Mouse (Mus musculus) midbrain, postnatal 0 days (tissue): ENCODE measurements around the gene Cyp27b1. TPM values are rescaled to one million over a fixed set of nuclear protein-coding genes. Genes with fewer than 3 reads are reported as not detected.

Experiments used
- ATAC-seq: fragments of 200-750 bp; cut with Nextera tagmentation; 2 replicates; pipeline ENCODE4 v1.8.0; 2017; ENCODE audit warnings: moderate number of reproducible peaks, mild to moderate bottlenecking, moderate TSS enrichment, moderate library complexity; ENCODE audit not compliant: low FRiP score
- DNase-seq: peaks from one replicate; pipeline ENCODE4 v3.0.0-alpha.2; 2015; ENCODE audit warnings: low spot score
- H3K27ac ChIP-seq: fragments of 300-500 bp; sonication (generic); 2 replicates; pipeline ENCODE4 v1.5.1; 2014; ENCODE audit warnings: low read depth, mild to moderate bottlenecking, low read length, mixed read lengths
- H3K27me3 ChIP-seq: fragments of 300-500 bp; sonication (generic); 2 replicates; pipeline ENCODE4 v1.6.1; 2014; ENCODE audit warnings: low read length, control low read depth, mixed read lengths; ENCODE audit not compliant: insufficient read depth
- H3K36me3 ChIP-seq: fragments of 300-500 bp; sonication (generic); 2 replicates; pipeline ENCODE4 v1.6.1; 2014; ENCODE audit warnings: low read length, control low read depth, mixed read lengths; ENCODE audit not compliant: insufficient read depth
- H3K4me1 ChIP-seq: fragments of 300-500 bp; sonication (generic); 2 replicates; pipeline ENCODE4 v1.6.1; 2014; ENCODE audit warnings: mild to moderate bottlenecking, control low read depth, antibody characterized with exemption, low read length, mixed read lengths; ENCODE audit not compliant: insufficient read depth
- H3K4me2 ChIP-seq: fragments of 300-500 bp; sonication (generic); 2 replicates; pipeline ENCODE4 v1.6.1; 2014; ENCODE audit warnings: low read depth, mild to moderate bottlenecking, low read length, mixed read lengths; ENCODE audit not compliant: poor library complexity, severe bottlenecking
- H3K4me3 ChIP-seq: fragments of 300-500 bp; sonication (generic); 2 replicates; pipeline ENCODE4 v1.5.1; 2014; ENCODE audit warnings: low read depth, mild to moderate bottlenecking, low read length, moderate library complexity
- H3K9ac ChIP-seq: fragments of 300-500 bp; sonication (generic); replicated peaks from 2 replicates; pipeline ENCODE4 v1.6.1; 2014; ENCODE audit warnings: mild to moderate bottlenecking, low read length, moderate library complexity, mixed read lengths; ENCODE audit not compliant: poor library complexity, severe bottlenecking
- H3K9me3 ChIP-seq: fragments of 300-500 bp; sonication (generic); 2 replicates; pipeline ENCODE4 v1.6.1; 2016; ENCODE audit warnings: low read length, control low read depth
- CTCF ChIP-seq: IDR thresholded peaks from 2 replicates; pipeline ENCODE4 v1.5.1; 2016; ENCODE audit warnings: antibody characterized with exemption, mild to moderate bottlenecking
- WGBS: fragments of 180-500 bp; shearing (Covaris S2); extraction: QIAGEN DNeasy Blood & Tissue Kit; methylation state at CpG from one replicate; pipeline ENCODE4 v1.1.7; 2014; 5-methylcytosine and 5-hydroxymethylcytosine counted together
- microRNA counts: library from miRNA; unstranded; fragments of <30 nt; microRNA quantifications from one replicate; lab custom pipeline; 2015
- microRNA-seq: library from miRNA; unstranded; fragments of <30 nt; microRNA quantifications from one replicate; pipeline ENCODE4, GENCODE M21; 2016; ENCODE audit warnings: borderline number of aligned reads
- polyA plus RNA-seq: library from polyadenylated mRNA; unstranded; fragments of >200 nt; fragmentation: Nextera tagmentation; extraction: Ambion mirVana; gene quantifications from 2 replicates; pipeline ENCODE4 v1.2.1, GENCODE M21; 2015
- total RNA-seq: library from RNA; depleted of rRNA; stranded (reverse); fragments of >200 nt; gene quantifications from 2 replicates; pipeline ENCODE4 v1.2.3, GENCODE M21; 2014; rRNA removed

Gene Cyp27b1
- total and polyA plus RNA-seq, 2 experiments from 2014 or later: 0.22 TPM; not detected in 1

DNA sequence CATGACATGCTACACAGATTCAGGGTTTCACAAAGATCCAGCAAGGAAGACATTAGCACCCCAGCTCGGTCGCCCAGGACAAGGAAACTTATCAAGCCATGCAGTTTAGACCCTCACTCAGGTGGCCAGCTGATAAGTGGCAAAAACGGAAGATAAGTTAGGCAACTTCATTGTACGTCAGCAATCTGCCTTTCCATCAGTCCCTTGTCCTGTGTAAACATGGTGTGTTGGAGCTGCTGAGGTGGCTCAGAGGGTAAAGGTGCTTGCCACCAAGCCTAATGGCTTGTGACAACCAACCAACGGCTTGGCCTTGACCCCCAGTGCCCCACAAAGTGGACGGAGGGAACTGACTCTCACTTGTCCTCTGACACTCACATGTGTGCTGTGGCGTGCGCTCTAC, 52.4 kb downstream of the Cyp27b1 start:
- H3K27me3 ChIP-seq: no peaks in the 10 kb centered on the region
- no peak overlapping the region for H3K27ac ChIP-seq
- H3K4me3 ChIP-seq: no peak overlapping the region
- ATAC-seq (no peak), DNase-seq (no peak)
- WGBS: 88% methylated on average over 8 of the region's 8 CpGs
- no peak for TF ChIP-seq CTCF
- no peak overlapping the region for H3K9ac ChIP-seq
- no peak overlapping the region for H3K4me2 ChIP-seq
- H3K9me3 ChIP-seq: no peaks in the 10 kb centered on the region
- no peaks in the 10 kb centered on the region for H3K4me1 ChIP-seq
- H3K36me3 ChIP-seq: peaks cover 46% of the 10 kb centered on the region

DNA sequence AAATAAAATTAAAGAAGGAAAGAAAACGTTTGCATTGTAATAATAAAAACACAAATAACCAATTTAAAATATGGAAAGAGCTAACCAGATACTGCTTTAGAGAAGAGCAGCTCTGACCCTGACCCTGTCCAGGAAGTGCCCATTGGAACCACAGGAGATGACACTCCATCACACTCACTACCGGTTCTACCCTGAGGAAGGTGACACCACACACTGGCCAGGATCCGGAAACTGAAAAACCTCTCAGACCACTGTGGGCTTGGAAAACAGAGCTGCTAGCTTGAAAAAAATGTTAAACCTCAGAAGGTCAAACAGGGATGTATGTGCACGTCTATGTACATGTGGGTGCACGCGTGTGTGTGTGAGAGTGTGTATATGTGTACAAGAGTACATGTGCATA, 53.1 kb downstream of the Cyp27b1 start:
- H3K4me2 ChIP-seq: no peak overlapping the region
- H3K4me1 ChIP-seq: no peaks in the 10 kb centered on the region
- H3K36me3 ChIP-seq: peaks cover 39% of the 10 kb centered on the region

More for the DNA sequence above, 53.1 kb downstream of the Cyp27b1 start:
- 87% methylated on average over 6 of the region's 6 CpGs for whole genome bisulfite sequencing
- Histone ChIP-seq H3K4me3 (no peak overlapping the region), H3K9me3 (no peaks in the 10 kb centered on the region), H3K27me3 (no peaks in the 10 kb centered on the region), H3K9ac (no peak overlapping the region), H3K27ac (no peak overlapping the region)
- no peak for DNase-seq
- ATAC-seq: no peak
- TF ChIP-seq CTCF: no peak

MicroRNAs encoded within 50 kb of the gene (microRNA counts, 519-probe panel; counts per million panel counts)
- microRNA mmu-miR-546 (lab: Ali Mortazavi, UCI): 528 counts per million, percentile 58 among the panel's probes with 10 or more counts

Small RNA genes lying within 50 kb of the gene (microRNA-seq; reads per million reads assigned to microRNA genes)
- gene Mir546: 1.0 reads per million

Other genes starting within 250 kb of the Cyp27b1 start
- gene Atp23, start 146.9 kb upstream of the Cyp27b1 start, total RNA-seq: 13.2 and 17.4 TPM in 2 replicates
- 18.4 and 19.1 TPM in 2 replicates for gene Atp23, start 146.9 kb upstream of the Cyp27b1 start, polyA plus RNA-seq
- gene Ctdsp2, start 69.5 kb upstream of the Cyp27b1 start, total RNA-seq: 50.1 and 54.6 TPM in 2 replicates
- gene Ctdsp2, start 69.5 kb upstream of the Cyp27b1 start, polyA plus RNA-seq: 10.2 and 11.2 TPM in 2 replicates
- 0.90 and 2.0 TPM in 2 replicates for gene Avil, start 47.5 kb upstream of the Cyp27b1 start, total RNA-seq
- gene Avil, start 47.5 kb upstream of the Cyp27b1 start, polyA plus RNA-seq: 1.2 and 1.3 TPM in 2 replicates
- gene Tsfm, start 17.4 kb upstream of the Cyp27b1 start, total RNA-seq: 29.3 and 33.8 TPM in 2 replicates
- 60.7 and 63.3 TPM in 2 replicates for gene Tsfm, start 17.4 kb upstream of the Cyp27b1 start, polyA plus RNA-seq
- gene Mettl1, start 6.8 kb upstream of the Cyp27b1 start, total RNA-seq: 6.5 and 8.7 TPM in 2 replicates
- gene Mettl1, start 6.8 kb upstream of the Cyp27b1 start, polyA plus RNA-seq: 19.1 TPM in 2 replicates
- not detected in 2 replicates for gene Eef1akmt3, start 6.7 kb upstream of the Cyp27b1 start, total RNA-seq
- gene Eef1akmt3, start 6.7 kb upstream of the Cyp27b1 start, polyA plus RNA-seq: 0.10 and 0.16 TPM in 2 replicates
- 84.0 and 90.0 TPM in 2 replicates for gene March9, start 11.9 kb downstream of the Cyp27b1 start, total RNA-seq
- 8.6 and 9.8 TPM in 2 replicates for gene March9, start 11.9 kb downstream of the Cyp27b1 start, polyA plus RNA-seq
- gene Cdk4, start 15.3 kb downstream of the Cyp27b1 start, total RNA-seq: 311 and 365 TPM in 2 replicates
- gene Cdk4, start 15.3 kb downstream of the Cyp27b1 start, polyA plus RNA-seq: 364 and 374 TPM in 2 replicates
- 109 and 122 TPM in 2 replicates for gene Tspan31, start 22.0 kb downstream of the Cyp27b1 start, total RNA-seq
- 101 and 104 TPM in 2 replicates for gene Tspan31, start 22.0 kb downstream of the Cyp27b1 start, polyA plus RNA-seq
- 330 and 343 TPM in 2 replicates for gene Agap2, start 27.0 kb downstream of the Cyp27b1 start, total RNA-seq
- 5.4 and 6.3 TPM in 2 replicates for gene Agap2, start 27.0 kb downstream of the Cyp27b1 start, polyA plus RNA-seq
- 114 and 120 TPM in 2 replicates for gene Os9, start 72.9 kb downstream of the Cyp27b1 start, total RNA-seq
- gene Os9, start 72.9 kb downstream of the Cyp27b1 start, polyA plus RNA-seq: 126 TPM in 2 replicates
- gene B4galnt1, start 117.0 kb downstream of the Cyp27b1 start, total RNA-seq: 126 and 134 TPM in 2 replicates
- gene B4galnt1, start 117.0 kb downstream of the Cyp27b1 start, polyA plus RNA-seq: 86.8 and 88.6 TPM in 2 replicates
- 0.05 TPM in 2 replicates for gene Slc26a10, start 132.4 kb downstream of the Cyp27b1 start, total RNA-seq
- gene Slc26a10, start 132.4 kb downstream of the Cyp27b1 start, polyA plus RNA-seq: 0.80 TPM in 2 replicates
- gene Arhgef25, start 141.8 kb downstream of the Cyp27b1 start, total RNA-seq: 47.6 and 48.8 TPM in 2 replicates
- gene Arhgef25, start 141.8 kb downstream of the Cyp27b1 start, polyA plus RNA-seq: 13.5 and 15.4 TPM in 2 replicates
- gene Dtx3, start 147.5 kb downstream of the Cyp27b1 start, total RNA-seq: 258 and 275 TPM in 2 replicates
- gene Dtx3, start 147.5 kb downstream of the Cyp27b1 start, polyA plus RNA-seq: 205 and 217 TPM in 2 replicates
- gene Pip4k2c, start 163.3 kb downstream of the Cyp27b1 start, total RNA-seq: 17.0 and 18.3 TPM in 2 replicates
- 14.5 and 15.1 TPM in 2 replicates for gene Pip4k2c, start 163.3 kb downstream of the Cyp27b1 start, polyA plus RNA-seq
- gene Kif5a, start 215.1 kb downstream of the Cyp27b1 start, total RNA-seq: 244 and 249 TPM in 2 replicates
- gene Kif5a, start 215.1 kb downstream of the Cyp27b1 start, polyA plus RNA-seq: 102 and 103 TPM in 2 replicates
- 274 and 309 TPM in 2 replicates for gene Dctn2, start 218.1 kb downstream of the Cyp27b1 start, total RNA-seq
- 318 and 345 TPM in 2 replicates for gene Dctn2, start 218.1 kb downstream of the Cyp27b1 start, polyA plus RNA-seq
- gene Mbd6, start 240.8 kb downstream of the Cyp27b1 start, total RNA-seq: 8.2 and 10.0 TPM in 2 replicates
- gene Mbd6, start 240.8 kb downstream of the Cyp27b1 start, polyA plus RNA-seq: 7.3 and 11.2 TPM in 2 replicates